Mouse (Mus musculus) forebrain, embryonic 10.5 days (tissue): ENCODE results near the gene Por. TPM values are rescaled to one million over a fixed set of nuclear protein-coding genes. Genes with fewer than 3 reads are reported as not detected.

ENCODE experiments used
- DNase-seq: peaks from one replicate; pipeline ENCODE4 v3.0.0-alpha.2; 2017; ENCODE audit warnings: low spot score; ENCODE audit errors: extremely low spot score
- H3K27ac ChIP-seq: fragments of 300-500 bp; sonication (generic); 2 replicates; pipeline ENCODE4 v1.5.1; 2016; ENCODE audit warnings: mild to moderate bottlenecking
- H3K27me3 ChIP-seq: fragments of 300-500 bp; sonication (generic); 2 replicates; pipeline ENCODE4 v1.6.1; 2016; ENCODE audit warnings: mild to moderate bottlenecking; ENCODE audit not compliant: poor library complexity, severe bottlenecking
- H3K36me3 ChIP-seq: fragments of 300-500 bp; sonication (generic); replicated peaks from 2 replicates; pipeline ENCODE4 v1.6.1; 2016; ENCODE audit warnings: mild to moderate bottlenecking, moderate library complexity
- H3K4me1 ChIP-seq: fragments of 300-500 bp; sonication (generic); 2 replicates; pipeline ENCODE4 v1.6.1; 2016
- H3K4me3 ChIP-seq: fragments of 300-500 bp; sonication (generic); 2 replicates; pipeline ENCODE4 v1.5.1; 2016; ENCODE audit warnings: mild to moderate bottlenecking, moderate library complexity
- H3K9me3 ChIP-seq: fragments of 300-500 bp; sonication (generic); 2 replicates; pipeline ENCODE4 v1.6.1; 2016; ENCODE audit warnings: mild to moderate bottlenecking, moderate library complexity
- WGBS: fragments of 180-500 bp; shearing (Covaris S2); methylation state at CpG from one replicate; pipeline ENCODE4 v1.1.7; 2016; 5-methylcytosine and 5-hydroxymethylcytosine counted together
- polyA plus RNA-seq: library from polyadenylated mRNA; unstranded; fragments of >200 nt; fragmentation: Nextera tagmentation; extraction: Ambion mirVana; gene quantifications from 2 replicates; pipeline ENCODE4 v1.2.1, GENCODE M21; 2016

Por gene
- polyA plus RNA-seq, 1 experiment from 2014 or later: 118 TPM

DNA sequence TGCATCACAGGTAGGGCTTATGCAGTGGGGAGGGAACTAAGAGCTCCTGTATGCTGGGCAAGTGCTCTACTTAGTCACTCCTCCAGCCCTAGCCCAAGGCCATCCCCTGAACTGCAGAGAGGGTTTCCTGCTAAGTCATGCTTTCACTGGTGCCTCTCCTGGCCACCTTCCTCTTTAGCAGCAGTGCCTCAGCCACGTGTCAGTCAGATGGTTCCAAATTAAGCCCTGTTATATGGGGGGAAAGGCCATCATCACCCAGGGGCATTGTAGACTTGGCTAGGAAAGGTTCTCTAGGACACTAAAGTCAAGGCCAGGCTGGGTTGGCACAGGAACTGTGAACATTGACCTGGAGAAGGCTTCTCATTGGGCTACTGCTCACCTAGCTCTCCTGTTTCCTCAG lies 38.0 kb downstream of the Por start:
- WGBS: 67% methylated on average over 1 of the region's 1 CpGs
- peaks cover 58% of the 10 kb centered on the region for H3K36me3 ChIP-seq
- no peak for DNase-seq
- H3K27ac ChIP-seq: no peak overlapping the region
- H3K4me1 ChIP-seq: peaks cover 6% of the 10 kb centered on the region
- no peaks in the 10 kb centered on the region for H3K27me3 ChIP-seq
- H3K9me3 ChIP-seq: no peaks in the 10 kb centered on the region
- H3K4me3 ChIP-seq: no peak overlapping the region

DNA sequence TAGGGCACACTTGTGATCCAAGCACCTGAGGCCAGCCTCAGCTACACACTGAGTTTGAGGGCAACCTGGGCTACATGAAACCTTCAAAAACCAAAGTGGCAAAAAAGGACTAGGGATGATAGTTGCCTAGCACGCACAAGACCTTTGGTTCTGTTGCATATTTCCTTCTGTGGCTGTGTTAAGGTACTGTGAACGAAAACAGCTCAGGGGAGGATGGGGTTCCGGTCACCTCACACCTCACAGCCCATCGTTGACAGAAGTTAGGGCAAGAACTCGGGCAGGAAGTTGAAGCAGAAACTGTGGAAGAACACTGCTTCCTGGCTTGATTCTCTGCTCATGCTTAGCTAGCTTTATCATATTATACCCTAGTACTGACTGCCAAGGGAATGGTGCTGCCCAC lies 39.9 kb downstream of the Por start:
- 93% methylated on average over 5 of the region's 5 CpGs for WGBS
- no peaks in the 10 kb centered on the region for H3K9me3 ChIP-seq
- peaks cover 51% of the 10 kb centered on the region for H3K36me3 ChIP-seq
- no peak overlapping the region for H3K27ac ChIP-seq
- H3K27me3 ChIP-seq: no peaks in the 10 kb centered on the region
- no peak for DNase-seq
- H3K4me3 ChIP-seq: no peak overlapping the region
- peaks cover 14% of the 10 kb centered on the region for H3K4me1 ChIP-seq

DNA sequence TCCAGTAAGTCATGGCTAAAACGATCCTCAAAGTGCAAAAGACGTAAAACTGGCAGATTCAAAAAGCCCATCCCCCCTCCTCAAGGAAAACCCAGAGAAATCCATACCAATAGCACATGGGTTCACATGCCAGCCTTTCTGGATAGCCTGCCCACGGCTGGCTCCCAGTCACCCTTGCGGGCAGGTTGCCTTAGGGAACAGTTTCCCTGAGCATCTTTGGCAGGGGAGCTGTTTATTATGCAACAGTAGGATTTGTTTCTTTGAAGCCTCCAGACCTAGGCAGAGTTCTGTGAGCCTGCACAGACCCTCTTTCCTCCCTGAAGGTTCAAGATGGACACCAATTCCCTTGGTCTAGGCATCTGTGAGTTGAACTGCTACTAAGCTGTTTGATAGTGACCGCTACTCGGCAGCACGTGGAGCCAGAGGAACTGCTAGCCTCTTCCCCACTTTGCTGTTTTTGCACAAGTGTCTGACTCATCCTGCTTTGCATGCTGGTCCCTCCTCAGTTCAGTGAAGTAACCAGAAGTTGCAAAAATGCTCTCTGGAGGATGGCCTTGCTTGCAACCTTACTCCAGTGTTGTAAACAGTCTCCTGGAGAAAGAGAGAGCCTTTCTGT lies 40.9 kb downstream of the Por start:
- H3K36me3 ChIP-seq: peaks cover 54% of the 10 kb centered on the region
- no peak overlapping the region for H3K27ac ChIP-seq
- H3K27me3 ChIP-seq: no peaks in the 10 kb centered on the region
- no peak for DNase-seq
- H3K9me3 ChIP-seq: no peaks in the 10 kb centered on the region
- WGBS: 93% methylated on average over 7 of the region's 7 CpGs
- peaks cover 17% of the 10 kb centered on the region for H3K4me1 ChIP-seq
- no peak overlapping the region for H3K4me3 ChIP-seq

DNA sequence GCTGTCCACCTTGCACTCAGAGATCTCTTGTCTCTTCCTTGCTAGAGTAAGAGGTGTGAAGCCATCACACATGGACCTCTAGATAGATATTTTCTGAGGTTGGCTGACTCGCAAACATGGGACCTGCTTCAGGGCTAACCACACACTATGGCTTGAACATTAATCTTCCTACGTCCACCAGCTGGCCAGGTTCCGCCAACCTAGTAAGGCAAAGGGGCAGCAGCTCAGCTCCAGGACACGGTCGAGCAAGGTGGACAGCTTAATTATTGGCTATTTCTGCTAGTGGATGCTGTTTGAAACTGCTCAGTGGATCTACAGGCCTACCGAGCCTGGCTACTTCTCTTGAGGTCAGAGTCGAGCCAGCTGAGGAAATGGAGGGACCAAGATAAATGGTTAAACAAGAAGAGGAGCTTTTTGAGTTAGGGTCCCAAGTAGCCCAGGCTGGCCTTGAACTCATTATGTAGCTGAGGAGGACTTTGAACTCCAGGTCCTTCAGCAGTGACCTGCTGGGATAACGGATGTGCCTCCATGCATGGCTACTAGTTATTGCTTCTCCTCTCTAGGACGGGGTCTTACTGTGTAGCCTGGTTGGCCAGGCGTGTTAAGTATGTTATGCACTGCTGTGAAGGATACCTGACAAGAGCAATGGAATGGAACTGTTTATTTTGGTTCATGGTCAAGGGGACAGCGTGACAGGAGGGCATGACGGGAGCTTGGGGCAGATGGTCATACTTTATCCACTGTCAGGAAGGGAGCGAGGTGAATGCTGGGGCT lies 41.9 kb downstream of the Por start:
- Histone ChIP-seq H3K9me3 (no peaks in the 10 kb centered on the region), H3K27ac (no peak overlapping the region), H3K36me3 (peaks cover 58% of the 10 kb centered on the region), H3K4me1 (peaks cover 17% of the 10 kb centered on the region), H3K27me3 (no peaks in the 10 kb centered on the region), H3K4me3 (no peak overlapping the region)
- WGBS: 93% methylated on average over 13 of the region's 13 CpGs
- no peak for DNase-seq

DNA sequence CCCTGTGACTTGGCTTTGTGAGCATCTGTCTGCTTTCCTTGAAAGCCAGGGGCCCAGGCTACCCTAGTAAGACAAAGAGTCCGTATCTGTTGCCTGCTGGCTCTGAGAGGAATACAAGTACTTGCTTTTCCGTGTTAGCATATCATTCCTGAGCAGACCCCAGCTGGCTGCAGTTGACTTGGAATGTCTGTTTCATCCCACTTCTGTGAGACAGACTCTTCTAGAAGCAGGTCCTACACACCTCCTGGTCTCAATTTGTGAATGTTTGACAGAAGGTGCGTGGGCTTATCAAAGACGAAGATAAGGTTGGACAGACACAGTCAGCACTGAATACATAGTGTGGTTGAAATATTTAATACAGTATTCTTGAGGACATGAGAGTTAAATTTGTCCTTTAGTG lies 43.0 kb downstream of the Por start:
- H3K9me3 ChIP-seq: no peaks in the 10 kb centered on the region
- 89% methylated on average over 4 of the region's 4 CpGs for WGBS
- no peaks in the 10 kb centered on the region for H3K27me3 ChIP-seq
- no peak overlapping the region for H3K4me3 ChIP-seq
- H3K4me1 ChIP-seq: peaks cover 17% of the 10 kb centered on the region
- DNase-seq: no peak
- H3K36me3 ChIP-seq: peaks cover 58% of the 10 kb centered on the region
- H3K27ac ChIP-seq: no peak overlapping the region

GRCm38 (mm10) chr5:135713441-135714218 lies 43.8 kb downstream of the Por start:
- H3K27ac ChIP-seq: no peak overlapping the region
- 90% methylated on average over 16 of the region's 16 CpGs for WGBS
- no peaks in the 10 kb centered on the region for H3K27me3 ChIP-seq
- peaks cover 56% of the 10 kb centered on the region for H3K36me3 ChIP-seq
- peaks cover 17% of the 10 kb centered on the region for H3K4me1 ChIP-seq
- H3K4me3 ChIP-seq: no peak overlapping the region
- no peaks in the 10 kb centered on the region for H3K9me3 ChIP-seq
- DNase-seq: no peak

GRCm38 (mm10) chr5:135715624-135716023 lies 45.8 kb downstream of the Por start:
- DNase-seq: no peak
- no peak overlapping the region for H3K27ac ChIP-seq
- peaks cover 53% of the 10 kb centered on the region for H3K36me3 ChIP-seq
- H3K4me1 ChIP-seq: peaks cover 17% of the 10 kb centered on the region
- 64% methylated on average over 10 of the region's 10 CpGs for WGBS
- H3K9me3 ChIP-seq: no peaks in the 10 kb centered on the region
- no peak overlapping the region for H3K4me3 ChIP-seq
- no peaks in the 10 kb centered on the region for H3K27me3 ChIP-seq

DNA sequence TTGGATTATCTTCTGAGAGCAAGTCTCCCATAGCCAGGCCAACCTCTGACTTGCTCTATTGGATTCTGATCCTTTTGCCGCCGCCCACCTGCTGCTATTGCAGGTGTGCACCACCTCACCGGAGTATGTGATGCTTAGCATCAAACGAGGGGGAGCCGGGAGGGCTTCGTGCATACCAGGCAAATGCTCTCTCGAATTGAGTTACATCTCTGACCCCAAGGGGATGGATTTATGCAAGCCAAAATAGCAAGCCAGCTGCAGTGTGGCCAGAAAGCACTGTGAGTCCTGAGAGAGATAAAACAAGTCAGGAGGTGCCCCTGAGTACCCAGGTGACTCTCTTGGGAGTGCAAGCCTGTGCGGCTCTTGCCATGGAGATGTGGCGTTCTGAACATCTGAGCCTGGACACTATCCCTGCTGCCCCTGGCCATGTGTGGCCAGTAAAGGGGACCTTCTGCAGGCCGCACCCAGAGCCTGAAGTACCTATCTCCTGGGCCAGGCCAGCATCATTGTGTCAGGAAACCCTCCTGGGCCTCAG lies 49.8 kb downstream of the Por start:
- H3K27me3 ChIP-seq: no peaks in the 10 kb centered on the region
- H3K36me3 ChIP-seq: peaks cover 46% of the 10 kb centered on the region
- H3K27ac ChIP-seq: no peak overlapping the region

GRCm38 (mm10) chr5:135720121-135720520 lies 50.3 kb downstream of the Por start:
- H3K36me3 ChIP-seq: peaks cover 45% of the 10 kb centered on the region

More for the DNA sequence above, 49.8 kb downstream of the Por start:
- H3K4me3 ChIP-seq: no peak overlapping the region
- H3K9me3 ChIP-seq: no peaks in the 10 kb centered on the region
- H3K4me1 ChIP-seq: peaks cover 23% of the 10 kb centered on the region
- no peak for DNase-seq
- WGBS: 85% methylated on average over 10 of the region's 10 CpGs

DNA sequence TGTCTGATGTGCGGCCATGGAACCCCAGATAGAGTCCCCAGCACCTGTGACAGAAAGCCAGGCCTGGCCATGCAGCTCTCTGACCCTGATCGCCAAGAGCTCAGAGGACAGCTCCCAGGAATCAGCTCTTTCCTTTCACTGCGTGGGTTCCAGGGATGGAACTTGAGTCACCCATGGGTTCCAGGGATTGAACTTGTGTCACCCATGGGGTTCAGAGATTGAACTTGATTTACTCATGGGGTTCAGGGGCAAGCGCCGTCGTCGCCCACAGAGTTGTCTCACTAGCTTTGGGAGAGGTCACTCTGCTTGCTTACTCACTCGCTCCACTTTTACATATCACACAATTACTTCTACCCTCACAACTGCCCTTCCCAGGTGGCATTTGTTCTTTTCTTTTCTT lies 51.2 kb downstream of the Por start:
- H3K4me3 ChIP-seq: no peak overlapping the region
- peaks cover 34% of the 10 kb centered on the region for H3K4me1 ChIP-seq
- no peak for DNase-seq
- H3K27ac ChIP-seq: no peak overlapping the region
- 94% methylated on average over 8 of the region's 8 CpGs for WGBS
- H3K9me3 ChIP-seq: no peaks in the 10 kb centered on the region
- peaks cover 37% of the 10 kb centered on the region for H3K36me3 ChIP-seq
- no peaks in the 10 kb centered on the region for H3K27me3 ChIP-seq

More at GRCm38 (mm10) chr5:135720121-135720520, 50.3 kb downstream of the Por start:
- Histone ChIP-seq H3K27me3 (no peaks in the 10 kb centered on the region), H3K27ac (no peak overlapping the region), H3K4me3 (no peak overlapping the region), H3K4me1 (peaks cover 27% of the 10 kb centered on the region), H3K9me3 (no peaks in the 10 kb centered on the region)
- DNase-seq: no peak
- WGBS: 88% methylated on average over 3 of the region's 3 CpGs

GRCm38 (mm10) chr5:135722121-135722520 lies 52.3 kb downstream of the Por start:
- Histone ChIP-seq H3K27ac (no peak overlapping the region), H3K4me3 (no peak overlapping the region), H3K27me3 (no peaks in the 10 kb centered on the region), H3K4me1 (peaks cover 45% of the 10 kb centered on the region), H3K36me3 (peaks cover 29% of the 10 kb centered on the region), H3K9me3 (no peaks in the 10 kb centered on the region)
- WGBS: 91% methylated on average over 11 of the region's 11 CpGs
- no peak for DNase-seq

GRCm38 (mm10) chr5:135723165-135723751 lies 53.4 kb downstream of the Por start:
- DNase-seq: no peak
- H3K27me3 ChIP-seq: no peaks in the 10 kb centered on the region
- peaks cover 54% of the 10 kb centered on the region for H3K4me1 ChIP-seq
- peaks cover 28% of the 10 kb centered on the region for H3K36me3 ChIP-seq
- 83% methylated on average over 3 of the region's 3 CpGs for WGBS
- no peak overlapping the region for H3K4me3 ChIP-seq
- no peaks in the 10 kb centered on the region for H3K9me3 ChIP-seq
- H3K27ac ChIP-seq: 0 out of 2 replicates have a peak overlapping the region, but pooled peaks have one; percentile 11
